Mouse (Mus musculus) lung, postnatal 0 days (tissue): ENCODE results near the gene Ppp1r26. TPM values are rescaled to one million over a fixed set of nuclear protein-coding genes. Genes with fewer than 3 reads are reported as not detected.
A peak's percentile ranks its signal among the peaks of the same experiment; 100 is the strongest.

Source experiments
- ATAC-seq: fragments of 200-750 bp; cut with Nextera tagmentation; 2 replicates; pipeline ENCODE4 v1.8.0; 2017; ENCODE audit warnings: moderate library complexity
- DNase-seq: peaks from one replicate; pipeline ENCODE4 v3.0.0-alpha.2; 2016; ENCODE audit warnings: low spot score
- H3K27ac ChIP-seq: fragments of 300-500 bp; sonication (generic); 2 replicates; pipeline ENCODE4 v1.5.1; 2014; ENCODE audit warnings: antibody characterized with exemption, mild to moderate bottlenecking, low read length, mixed read lengths
- H3K27me3 ChIP-seq: fragments of 300-500 bp; sonication (generic); replicated peaks from 2 replicates; pipeline ENCODE4 v1.6.1; 2014; ENCODE audit warnings: low read length, mixed read lengths; ENCODE audit not compliant: insufficient read depth
- H3K36me3 ChIP-seq: fragments of 300-500 bp; sonication (generic); 2 replicates; pipeline ENCODE4 v1.6.1; 2014; ENCODE audit warnings: low read length, mixed read lengths; ENCODE audit not compliant: insufficient read depth
- H3K4me1 ChIP-seq: fragments of 300-500 bp; sonication (generic); 2 replicates; pipeline ENCODE4 v1.6.1; 2014; ENCODE audit warnings: antibody characterized with exemption, low read depth, low read length, mixed read lengths; ENCODE audit not compliant: insufficient read depth
- H3K4me2 ChIP-seq: fragments of 300-500 bp; sonication (generic); replicated peaks from 2 replicates; pipeline ENCODE4 v1.6.1; 2014; ENCODE audit warnings: low read depth, mild to moderate bottlenecking, low read length, moderate library complexity, mixed read lengths
- H3K4me3 ChIP-seq: fragments of 300-500 bp; sonication (generic); 2 replicates; pipeline ENCODE4 v1.5.1; 2014; ENCODE audit warnings: low read depth, low read length
- H3K9ac ChIP-seq: fragments of 300-500 bp; sonication (generic); replicated peaks from 2 replicates; pipeline ENCODE4 v1.6.1; 2014; ENCODE audit warnings: low read depth, mild to moderate bottlenecking
- H3K9me3 ChIP-seq: fragments of 300-500 bp; sonication (generic); 2 replicates; pipeline ENCODE4 v1.6.1; 2016; ENCODE audit warnings: low read length, mixed read lengths
- CTCF ChIP-seq: IDR thresholded peaks from 2 replicates; pipeline ENCODE4 v1.5.1; 2016; ENCODE audit warnings: antibody characterized with exemption, mild to moderate bottlenecking
- EP300 ChIP-seq: IDR thresholded peaks from 2 replicates; pipeline ENCODE4 v1.6.1; 2016; ENCODE audit warnings: antibody characterized with exemption, mild to moderate bottlenecking, control low read depth
- WGBS: fragments of 180-500 bp; shearing (Covaris S2); extraction: QIAGEN DNeasy Blood & Tissue Kit; methylation state at CpG from one replicate; pipeline ENCODE4 v1.1.7; 2014; 5-methylcytosine and 5-hydroxymethylcytosine counted together
- polyA plus RNA-seq: library from polyadenylated mRNA; unstranded; fragments of >200 nt; fragmentation: Nextera tagmentation; extraction: Ambion mirVana; gene quantifications from 2 replicates; pipeline ENCODE4 v1.2.1, GENCODE M21; 2015

Gene Ppp1r26
- polyA plus RNA-seq, 1 experiment from 2014 or later: 1.6 TPM

DNA sequence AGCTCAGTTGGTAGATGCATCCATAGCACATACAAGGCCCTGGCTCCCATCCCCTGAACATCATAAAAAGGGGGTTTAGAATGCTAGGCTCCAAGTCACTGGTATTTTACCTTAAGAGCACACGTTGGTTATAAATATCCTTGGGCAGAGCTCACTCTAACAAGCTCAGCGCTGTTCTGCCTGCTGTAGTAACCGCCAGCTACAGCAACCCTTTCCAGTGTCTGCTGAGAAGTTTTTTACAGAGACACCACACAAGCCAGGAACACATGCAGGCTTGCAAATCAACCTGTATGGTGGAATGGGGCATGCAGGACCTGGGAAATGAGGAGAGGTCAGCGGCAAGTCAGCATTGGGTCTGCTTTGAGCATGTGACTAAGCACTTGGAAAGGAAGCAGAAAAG, 37.5 kb upstream of the Ppp1r26 start:
- Histone ChIP-seq H3K27me3 (no peaks in the 10 kb centered on the region), H3K4me2 (no peak overlapping the region)
- TF ChIP-seq EP300 (no peak), CTCF (no peak)

GRCm38 (mm10) chr2:28409566-28409965, 37.0 kb upstream of the Ppp1r26 start:
- Histone ChIP-seq H3K9ac (no peak overlapping the region), H3K9me3 (no peaks in the 10 kb centered on the region), H3K4me3 (no peak overlapping the region), H3K4me2 (no peak overlapping the region), H3K4me1 (no peaks in the 10 kb centered on the region), H3K27ac (no peak overlapping the region), H3K27me3 (no peaks in the 10 kb centered on the region), H3K36me3 (no peaks in the 10 kb centered on the region)
- TF ChIP-seq EP300: no peak
- no peak for TF ChIP-seq CTCF
- DNase-seq (no peak), ATAC-seq (no peak)
- WGBS: 58% methylated on average over 3 of the region's 3 CpGs

More for the DNA sequence above, 37.5 kb upstream of the Ppp1r26 start:
- Histone ChIP-seq H3K9ac (no peak overlapping the region), H3K36me3 (no peaks in the 10 kb centered on the region), H3K4me1 (no peaks in the 10 kb centered on the region), H3K27ac (no peak overlapping the region), H3K4me3 (no peak overlapping the region), H3K9me3 (no peaks in the 10 kb centered on the region)
- WGBS: 79% methylated on average over 4 of the region's 4 CpGs
- no peak for DNase-seq
- no peak for ATAC-seq

GRCm38 (mm10) chr2:28412936-28413335, 33.7 kb upstream of the Ppp1r26 start:
- 76% methylated on average over 6 of the region's 6 CpGs for WGBS

GRCm38 (mm10) chr2:28414116-28414756, 32.4 kb upstream of the Ppp1r26 start:
- Histone ChIP-seq H3K27ac (no peak overlapping the region), H3K4me1 (no peaks in the 10 kb centered on the region), H3K36me3 (no peaks in the 10 kb centered on the region), H3K9me3 (no peaks in the 10 kb centered on the region), H3K4me3 (no peak overlapping the region), H3K27me3 (no peaks in the 10 kb centered on the region), H3K9ac (no peak overlapping the region), H3K4me2 (no peak overlapping the region)
- DNase-seq: no peak
- no peak for ATAC-seq
- WGBS: 68% methylated on average over 5 of the region's 5 CpGs
- TF ChIP-seq EP300 (no peak), CTCF (no peak)

More at GRCm38 (mm10) chr2:28412936-28413335, 33.7 kb upstream of the Ppp1r26 start:
- Histone ChIP-seq H3K4me1 (no peaks in the 10 kb centered on the region), H3K4me3 (no peak overlapping the region), H3K4me2 (no peak overlapping the region), H3K27ac (no peak overlapping the region), H3K9ac (no peak overlapping the region), H3K9me3 (no peaks in the 10 kb centered on the region), H3K36me3 (no peaks in the 10 kb centered on the region), H3K27me3 (no peaks in the 10 kb centered on the region)
- DNase-seq (no peak), ATAC-seq (no peak)
- TF ChIP-seq CTCF (no peak), EP300 (no peak)

- no peaks in the 10 kb centered on the region for H3K36me3 ChIP-seq
- DNase-seq: no peak
- H3K4me2 ChIP-seq: no peak overlapping the region
- H3K27me3 ChIP-seq: no peaks in the 10 kb centered on the region
- WGBS: 89% methylated on average over 5 of the region's 5 CpGs
- no peak for ATAC-seq
- no peak overlapping the region for H3K9ac ChIP-seq
- no peak overlapping the region for H3K27ac ChIP-seq
- no peaks in the 10 kb centered on the region for H3K4me1 ChIP-seq
- H3K9me3 ChIP-seq: no peaks in the 10 kb centered on the region
- no peak for TF ChIP-seq EP300
- TF ChIP-seq CTCF: no peak
- H3K4me3 ChIP-seq: no peak overlapping the region
These were observed 31.9 kb upstream of the Ppp1r26 start for GRCm38 (mm10) chr2:28414757-28415137.

DNA sequence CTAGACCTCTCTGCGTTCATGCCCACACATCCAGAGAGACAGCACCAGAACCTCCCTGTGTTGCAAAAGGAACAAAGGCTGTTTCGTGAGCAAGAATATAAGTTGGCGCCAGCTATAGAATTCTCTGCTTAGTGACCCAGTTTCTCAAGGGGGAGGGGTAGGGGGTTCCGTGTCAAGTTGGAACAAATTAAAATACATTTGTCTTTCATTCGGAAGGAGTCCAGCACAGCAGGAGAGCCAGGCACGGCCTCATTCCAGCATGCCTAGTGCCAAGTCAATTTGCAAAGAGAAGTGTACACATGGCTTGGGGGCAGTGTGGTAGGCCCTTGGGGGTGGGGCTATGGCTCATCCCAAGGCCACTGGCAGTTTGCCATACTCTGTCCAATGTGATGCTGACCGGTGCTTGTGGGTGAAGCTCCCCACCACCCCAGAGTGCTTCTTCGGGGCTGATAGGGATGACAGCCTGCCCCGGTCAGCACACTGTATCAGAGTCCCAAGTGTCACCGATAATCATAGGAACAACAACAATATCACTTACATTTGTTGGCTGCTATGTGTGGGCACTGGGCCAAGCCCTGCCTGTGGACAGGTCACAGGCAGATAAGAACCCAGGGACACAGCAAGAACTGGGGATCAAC, 31.1 kb upstream of the Ppp1r26 start:
- Histone ChIP-seq H3K27me3 (no peaks in the 10 kb centered on the region), H3K36me3 (no peaks in the 10 kb centered on the region), H3K9me3 (no peaks in the 10 kb centered on the region), H3K4me1 (no peaks in the 10 kb centered on the region), H3K4me3 (no peak overlapping the region), H3K4me2 (no peak overlapping the region), H3K9ac (no peak overlapping the region), H3K27ac (no peak overlapping the region)
- TF ChIP-seq CTCF (no peak), EP300 (no peak)
- ATAC-seq (peak; percentile 21; the same call in 1 of the 2 replicates), DNase-seq (peak; percentile 17)
- 36% methylated on average over 10 of the region's 10 CpGs for WGBS
